Mouse (Mus musculus) cerebellum, adult 11-12 months (tissue): Measurements from ENCODE around the gene Pomp.
A peak's percentile ranks its signal among the peaks of the same experiment; 100 is the strongest.
"Not testable (repeated sequence)": the region's sequence is repeated elsewhere in the genome, so short reads cannot be mapped to it uniquely, and the experiment has no call there.

Experiments
- DNase-seq: peaks from one replicate; pipeline ENCODE4 v3.0.0; 2022

Gene Pomp

GRCm38 (mm10) chr5:147868674-147869073 lies 8.4 kb downstream of the Pomp start:
- DNase-seq, result no peak

GRCm38 (mm10) chr5:147869568-147869967 lies 9.3 kb downstream of the Pomp start:
- no peak for DNase-seq

GRCm38 (mm10) chr5:147870296-147870695 lies 10.0 kb downstream of the Pomp start:
- no peak for DNase-seq

- no peak for DNase-seq
These were observed 11.0 kb downstream of the Pomp start for GRCm38 (mm10) chr5:147871091-147871820.

GRCm38 (mm10) chr5:147874491-147875065 lies 14.3 kb downstream of the Pomp start:
- no peak for DNase-seq

- DNase-seq, result no peak
These were observed 14.9 kb downstream of the Pomp start for GRCm38 (mm10) chr5:147875210-147875609.

- DNase-seq, result no peak
These were observed 17.3 kb downstream of the Pomp start for GRCm38 (mm10) chr5:147877520-147877919.

- DNase-seq, result no peak
These were observed 19.9 kb downstream of the Pomp start for GRCm38 (mm10) chr5:147879971-147880682.

GRCm38 (mm10) chr5:147883581-147883980 lies 23.3 kb downstream of the Pomp start:
- no peak for DNase-seq

- DNase-seq, result no peak
These were observed 28.3 kb downstream of the Pomp start for GRCm38 (mm10) chr5:147888313-147889297.

GRCm38 (mm10) chr5:147892735-147893134 lies 32.5 kb downstream of the Pomp start:
- DNase-seq, result peak; percentile 20

- peak; percentile 14 for DNase-seq
These were observed 32.9 kb downstream of the Pomp start for GRCm38 (mm10) chr5:147893143-147893542.

GRCm38 (mm10) chr5:147893766-147894454 lies 33.6 kb downstream of the Pomp start:
- peak; percentile 52 for DNase-seq

GRCm38 (mm10) chr5:147894455-147895076 lies 34.3 kb downstream of the Pomp start, which contains the start of gene Slc46a3:
Slc46a3 (minus strand) TSS chr5:147894815.
- peak; percentile 97 for DNase-seq

- DNase-seq, result peak; percentile 58
These were observed 35.4 kb downstream of the Pomp start for GRCm38 (mm10) chr5:147895436-147896198.

GRCm38 (mm10) chr5:147896501-147896900 lies 36.2 kb downstream of the Pomp start:
- not testable (repeated sequence) for DNase-seq

- no peak for DNase-seq
These were observed 38.0 kb downstream of the Pomp start for GRCm38 (mm10) chr5:147898254-147898653.

- no peak for DNase-seq
These were observed 38.8 kb downstream of the Pomp start for GRCm38 (mm10) chr5:147898968-147899549.

- no peak for DNase-seq
These were observed 41.9 kb downstream of the Pomp start for GRCm38 (mm10) chr5:147902008-147902757.

- no peak for DNase-seq
These were observed 42.9 kb downstream of the Pomp start for GRCm38 (mm10) chr5:147903166-147903565.
